Mouse (Mus musculus): Measurements from ENCODE around the gene Sipa1l1.
"Not testable (repeated sequence)": the region's sequence is repeated elsewhere in the genome, so short reads cannot be mapped to it uniquely, and the experiment has no call there.

GRCm38 (mm10) chr12:82493260-82493659 is 324.1 kb downstream of the Sipa1l1 start:
- TF ChIP-seq GATA1 (IDR thresholded peaks at IDR 0.05; ENCODE audit: borderline replicate concordance, low read length); FLI1 (IDR thresholded peaks at IDR 0.05; ENCODE audit: low read length): not testable (repeated sequence)
